Mouse (Mus musculus) layer of hippocampus, adult 9-11 months (tissue): ENCODE measurements around the gene Casz1.

Experiments used
- DNase-seq: peaks from one replicate; pipeline ENCODE4 v3.0.0; 2022

The Casz1 gene

DNA sequence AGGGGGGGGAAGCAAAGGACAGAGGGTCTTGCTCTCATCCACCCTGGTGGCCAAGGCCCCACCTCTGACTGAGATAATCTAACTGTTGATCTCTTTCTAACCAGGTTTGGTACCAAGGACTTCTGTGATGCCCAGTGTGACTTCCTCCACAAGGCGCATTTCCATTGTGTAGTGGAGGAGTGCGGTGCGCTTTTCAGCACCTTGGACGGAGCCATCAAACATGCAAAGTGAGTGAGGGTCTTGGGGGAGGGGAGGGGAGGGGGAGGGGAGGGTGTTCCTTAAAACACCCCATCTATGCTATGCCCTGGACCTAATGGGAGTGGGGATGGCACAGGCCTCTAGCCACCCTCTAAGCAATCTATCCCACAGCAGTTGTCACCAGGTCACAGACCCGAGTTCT lies 138.9 kb downstream of the Casz1 start:
- no peak for DNase-seq

DNA sequence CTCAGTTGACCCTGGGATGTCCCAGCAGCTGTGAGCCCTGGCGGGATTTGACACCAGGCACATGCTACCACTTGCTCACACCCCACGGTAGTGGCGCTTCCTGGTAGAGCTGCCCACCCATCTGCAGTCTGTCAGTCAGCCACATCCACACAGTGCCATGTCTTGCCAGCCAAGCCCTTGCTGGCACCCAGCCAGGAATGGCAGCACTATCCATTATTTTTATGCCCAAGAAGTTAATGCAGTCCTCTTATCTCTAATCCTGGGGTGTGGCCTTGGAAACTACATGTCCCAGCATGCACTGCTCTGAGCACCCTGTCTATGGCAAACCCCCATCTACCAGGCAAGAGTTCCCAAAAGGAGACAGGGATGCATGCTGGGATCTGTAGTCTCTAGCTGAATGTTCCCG lies 141.2 kb downstream of the Casz1 start:
- DNase-seq: peak; percentile 67

DNA sequence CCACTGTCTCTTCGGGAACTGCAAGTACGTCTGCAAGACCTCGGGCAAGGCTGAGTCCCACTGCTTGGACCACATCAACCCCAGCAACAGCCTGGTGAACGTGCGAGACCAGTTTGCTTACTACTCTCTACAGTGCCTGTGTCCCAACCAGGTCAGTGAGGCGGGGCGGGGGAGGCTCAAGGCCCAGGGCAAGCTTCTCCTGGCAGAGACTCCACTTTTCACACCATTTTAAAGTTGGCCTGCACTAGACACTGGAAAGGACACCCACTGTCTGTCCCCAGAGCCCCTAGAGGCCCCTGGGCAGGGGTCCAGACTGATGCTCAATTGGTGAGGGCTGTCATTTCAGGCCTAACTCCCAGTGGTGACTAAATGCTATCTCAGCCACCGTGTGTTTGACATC lies 141.8 kb downstream of the Casz1 start:
- DNase-seq: no peak

DNA sequence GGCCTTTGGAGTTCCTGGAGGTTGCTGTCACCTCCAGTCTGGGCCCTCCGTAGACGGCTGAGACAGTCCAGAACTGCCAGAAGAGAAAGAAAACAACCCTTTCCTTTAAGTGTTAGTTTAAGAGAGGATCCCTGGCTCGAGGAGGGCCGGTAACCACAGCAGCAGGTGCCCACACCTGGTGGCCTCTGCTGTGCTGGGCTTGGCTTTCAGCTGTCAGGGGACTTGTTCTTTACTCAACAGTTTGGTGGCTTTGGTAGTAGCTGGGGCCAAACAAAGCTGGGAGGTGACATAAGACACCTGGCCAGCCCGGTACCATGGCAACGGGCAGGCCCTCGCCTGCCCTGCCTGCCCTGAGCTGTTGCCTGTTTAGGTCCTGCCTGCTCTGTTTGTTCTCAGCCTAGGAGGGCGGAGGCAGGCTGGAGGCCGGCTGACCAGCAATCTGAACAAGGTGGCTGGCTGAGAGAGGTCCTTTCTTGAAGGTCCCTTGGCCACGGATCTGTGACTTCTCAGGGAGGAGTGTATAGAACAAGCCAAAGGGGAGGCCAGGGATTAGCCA lies 143.7 kb downstream of the Casz1 start:
- no peak for DNase-seq

DNA sequence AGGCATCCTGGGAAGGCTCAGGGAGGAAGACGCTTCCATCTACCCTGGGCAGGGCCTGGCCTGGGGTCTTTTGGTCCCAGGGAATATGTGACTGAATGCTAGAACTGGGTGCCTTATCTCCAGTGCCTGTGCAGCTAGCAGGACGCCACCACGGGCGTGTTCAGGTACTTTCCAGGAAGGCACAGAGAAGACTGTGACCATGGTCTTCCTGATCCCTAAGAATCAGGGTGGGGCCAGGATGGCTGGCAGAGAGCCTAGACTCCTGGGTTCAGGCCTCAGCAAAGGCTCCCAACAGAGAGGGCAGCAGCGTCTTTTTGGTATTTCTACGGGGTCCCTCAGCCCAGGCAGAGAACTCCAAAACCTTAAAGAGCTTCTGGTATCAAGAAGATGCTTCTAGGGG lies 146.3 kb downstream of the Casz1 start:
- DNase-seq: no peak

DNA sequence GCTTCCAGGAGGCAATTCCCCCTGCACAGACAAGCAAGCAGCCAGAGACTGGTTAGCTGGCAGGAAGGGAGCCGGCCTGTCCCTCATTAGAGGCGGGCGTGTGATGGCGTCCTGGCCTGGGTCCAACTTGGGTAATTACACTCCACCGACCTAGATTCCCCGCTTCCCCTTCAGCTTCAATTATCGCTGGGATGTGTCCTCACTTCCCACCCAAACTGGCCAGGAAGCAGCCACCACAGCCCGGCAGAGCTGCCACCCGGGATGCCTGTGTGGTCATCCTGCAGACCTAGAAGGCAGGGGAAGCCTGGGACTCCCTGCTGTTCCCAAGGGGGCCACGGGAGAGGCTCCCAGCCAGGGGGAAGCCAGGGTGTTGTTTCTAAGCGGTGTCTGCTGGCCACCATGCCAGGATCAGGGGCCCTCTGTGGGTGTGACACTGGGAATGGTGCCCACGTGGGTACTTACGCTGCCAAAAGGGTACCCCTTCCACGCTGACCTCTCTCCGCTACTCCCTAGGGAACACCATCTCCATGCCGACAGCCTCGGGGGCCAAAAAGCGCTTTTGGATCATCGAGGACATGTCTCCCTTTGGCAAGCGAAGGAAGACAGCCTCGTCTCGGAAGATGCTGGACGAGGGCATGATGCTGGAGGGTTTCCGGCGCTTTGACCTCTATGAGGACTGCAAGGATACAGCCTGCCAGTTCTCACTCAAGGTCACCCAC lies 146.9 kb downstream of the Casz1 start:
- DNase-seq: peak; percentile 23

DNA sequence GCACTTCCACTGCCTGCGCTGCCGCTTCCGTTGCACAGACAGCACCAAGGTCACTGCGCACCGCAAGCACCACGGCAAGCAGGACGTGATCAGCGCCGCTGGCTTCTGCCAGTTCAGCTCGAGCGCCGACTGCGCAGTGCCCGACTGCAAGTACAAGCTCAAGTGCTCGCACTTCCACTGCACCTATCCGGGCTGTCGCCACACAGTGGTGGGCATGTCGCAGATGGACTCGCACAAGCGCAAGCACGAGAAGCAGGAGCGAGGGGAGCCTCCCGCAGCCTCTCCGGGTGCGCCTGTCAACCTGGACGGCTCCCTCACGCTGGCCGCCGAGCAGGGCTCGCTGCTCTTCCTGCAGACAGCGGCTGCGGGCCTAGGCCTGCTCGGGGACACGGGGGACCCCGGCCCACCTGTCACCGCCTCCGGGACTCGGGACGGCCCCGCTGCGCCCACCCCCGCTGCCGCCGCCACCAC lies 147.6 kb downstream of the Casz1 start:
- DNase-seq: no peak

DNA sequence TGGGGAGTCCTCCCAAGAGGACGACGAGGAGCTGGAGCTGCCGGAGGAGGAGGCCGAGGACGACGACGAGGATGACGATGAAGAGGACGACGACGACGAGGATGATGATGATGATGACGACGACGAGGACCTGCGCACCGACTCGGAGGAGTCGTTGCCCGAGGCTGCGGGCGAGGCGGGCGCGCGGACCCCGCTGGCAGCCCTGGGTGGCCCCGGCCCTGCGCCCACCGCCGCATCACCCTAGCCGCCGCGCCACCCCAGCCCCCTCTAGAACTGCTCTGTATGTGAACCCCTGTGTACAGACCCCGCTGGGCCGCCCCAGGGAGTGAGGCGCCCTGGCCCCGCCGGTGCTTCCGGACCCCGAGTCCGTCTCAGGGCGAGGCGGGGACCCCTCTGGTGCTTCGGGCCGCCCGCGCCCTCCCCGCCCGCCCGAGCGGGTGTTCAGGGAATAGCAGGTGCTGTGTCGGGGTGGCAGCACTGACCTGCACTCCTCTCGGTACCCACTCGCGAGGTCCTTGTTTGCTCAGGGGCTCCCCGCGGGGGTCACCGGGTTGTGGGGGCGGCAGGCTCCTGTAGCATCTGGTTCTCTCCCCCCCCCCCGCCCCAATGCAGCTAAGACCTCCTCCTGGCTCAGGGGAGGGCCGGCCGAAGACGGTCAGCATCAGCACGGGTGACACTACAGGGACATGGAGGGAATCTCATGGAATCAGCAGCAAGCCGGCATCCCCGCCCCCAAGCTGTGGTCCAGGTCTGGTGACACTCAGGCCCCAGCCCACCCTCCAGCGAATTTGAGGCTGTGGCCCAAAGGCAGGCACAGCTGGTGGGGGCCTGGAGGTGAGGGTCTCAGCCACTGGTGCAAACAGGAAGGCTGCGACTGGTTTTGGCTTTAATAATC lies 148.3 kb downstream of the Casz1 start:
- peak; percentile 26 for DNase-seq

DNA sequence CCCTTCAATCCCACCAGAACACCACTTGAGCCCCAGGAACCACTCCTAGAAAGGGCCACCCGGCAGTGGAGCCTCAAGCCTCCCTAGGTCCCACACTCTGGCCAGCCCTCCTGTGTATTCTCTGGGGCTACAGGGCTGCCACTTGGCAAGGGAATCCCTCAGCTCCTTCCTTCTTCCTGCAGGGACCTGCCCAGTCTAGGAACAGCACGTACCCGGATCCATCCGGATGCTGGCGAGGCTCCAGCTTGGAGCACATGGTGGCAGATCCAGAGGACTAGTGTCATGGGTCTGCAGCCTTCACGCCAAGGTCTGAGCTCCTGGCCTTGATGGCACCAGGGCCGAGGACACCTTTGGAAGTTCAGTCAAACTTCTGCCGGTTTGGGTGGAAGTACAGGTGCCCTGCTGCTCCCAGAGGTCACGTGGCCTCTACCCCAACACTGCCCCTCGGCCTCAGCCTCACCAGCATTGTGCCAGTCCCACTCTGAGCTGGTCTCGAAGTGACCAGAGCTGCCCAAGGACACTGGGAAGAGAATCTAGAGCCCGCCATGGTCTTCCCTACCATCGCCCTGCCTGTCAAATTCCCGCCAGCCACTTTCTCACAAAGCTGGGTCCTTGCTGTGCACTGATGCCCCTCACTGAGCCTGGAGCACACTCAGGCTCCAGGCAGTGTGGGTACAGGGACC lies 151.0 kb downstream of the Casz1 start:
- no peak for DNase-seq

DNA sequence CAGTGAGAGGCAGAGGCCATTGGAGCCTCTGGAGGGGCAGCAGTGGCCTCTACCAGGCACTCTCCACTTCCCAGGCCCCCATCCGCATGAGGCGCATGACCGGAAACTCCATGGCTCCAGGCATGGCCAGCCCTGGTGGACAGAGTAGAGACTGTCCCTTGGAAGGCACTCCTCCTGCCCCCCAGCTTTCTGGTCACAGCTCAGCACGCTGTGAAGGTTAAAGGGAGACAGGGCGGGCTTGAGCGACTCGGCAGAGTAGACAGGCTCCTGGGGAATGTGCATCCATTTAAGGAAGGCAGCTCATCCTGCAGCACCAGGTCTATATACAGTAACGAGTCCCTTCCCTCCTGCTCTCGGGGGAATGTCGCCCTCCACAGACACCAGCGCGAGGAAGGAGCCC lies 155.8 kb downstream of the Casz1 start:
- DNase-seq: no peak

DNA sequence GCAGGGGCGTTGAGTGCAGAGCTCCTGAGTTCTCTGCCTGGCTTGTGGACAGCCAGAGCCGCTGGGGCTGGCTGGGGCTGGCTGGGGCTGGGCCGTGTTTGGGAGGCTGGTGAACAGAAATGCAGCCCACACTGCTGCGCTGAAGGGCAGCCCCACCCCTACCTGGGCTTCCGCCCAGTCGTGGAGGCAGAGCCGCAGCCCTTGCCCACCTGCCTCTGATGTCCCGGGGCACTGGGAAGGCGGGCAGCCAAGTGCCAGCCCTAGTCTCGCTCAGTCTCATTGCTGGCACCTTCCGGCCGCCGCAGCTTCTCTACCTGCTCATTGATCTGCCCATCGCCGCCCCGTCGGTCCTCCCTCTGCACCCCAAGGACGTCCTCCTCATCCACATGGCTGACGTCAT lies 156.9 kb downstream of the Casz1 start:
- no peak for DNase-seq

DNA sequence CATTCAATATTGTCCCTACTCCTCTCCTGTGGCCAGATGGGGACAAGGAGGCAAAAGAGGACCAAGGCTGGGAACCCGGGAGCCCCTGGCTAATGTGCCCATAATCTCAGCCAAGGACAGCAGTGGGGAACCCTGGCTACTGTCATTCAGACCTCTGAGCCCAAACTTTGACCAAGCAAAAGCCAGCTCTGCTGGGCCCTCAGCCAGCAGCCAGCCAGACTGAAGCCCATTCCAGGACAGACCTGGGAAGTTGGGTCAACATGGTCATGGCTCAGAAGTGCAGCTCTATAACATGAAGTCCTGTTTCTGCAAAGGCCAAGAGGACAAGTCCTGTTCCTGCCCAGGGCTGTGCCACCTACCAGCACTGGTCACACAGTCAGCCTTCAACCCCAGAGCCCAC lies 157.9 kb downstream of the Casz1 start:
- no peak for DNase-seq

DNA sequence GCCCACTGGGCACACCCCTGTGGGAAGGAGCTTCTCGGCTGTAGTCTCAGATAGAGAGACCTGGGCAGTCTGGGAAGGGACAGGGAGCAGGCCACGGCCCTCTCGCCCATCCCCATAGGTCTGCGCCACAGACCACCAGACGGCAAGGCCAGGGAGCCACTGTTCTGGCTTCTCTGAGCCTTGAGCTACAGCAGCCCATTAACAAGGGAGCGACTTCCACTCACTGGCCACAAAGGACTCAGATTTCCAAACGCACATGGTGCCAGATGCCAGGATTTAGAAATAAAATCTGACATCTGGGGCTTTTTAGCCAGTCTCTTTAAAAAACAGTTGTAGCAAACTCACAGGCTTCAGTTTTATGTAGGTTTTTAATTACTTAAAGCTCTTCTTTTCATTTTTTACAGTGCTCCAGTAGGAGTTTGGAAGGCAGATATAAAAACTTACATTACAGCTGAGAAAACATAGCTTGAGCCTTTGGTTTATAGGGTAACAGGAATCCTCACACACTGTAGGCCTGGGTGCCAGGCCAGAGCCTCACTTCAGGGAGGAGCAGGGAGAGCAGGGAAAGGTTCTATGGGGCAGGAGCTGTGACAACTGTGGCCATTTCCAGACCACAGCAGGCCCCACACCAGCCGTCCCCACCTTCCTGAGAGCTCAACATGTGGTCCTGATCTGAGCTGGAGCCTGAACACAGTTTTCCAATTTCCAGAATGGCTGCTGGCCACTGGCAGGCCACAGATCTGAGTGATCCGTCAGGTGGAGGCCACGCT lies 160.5 kb downstream of the Casz1 start:
- no peak for DNase-seq

DNA sequence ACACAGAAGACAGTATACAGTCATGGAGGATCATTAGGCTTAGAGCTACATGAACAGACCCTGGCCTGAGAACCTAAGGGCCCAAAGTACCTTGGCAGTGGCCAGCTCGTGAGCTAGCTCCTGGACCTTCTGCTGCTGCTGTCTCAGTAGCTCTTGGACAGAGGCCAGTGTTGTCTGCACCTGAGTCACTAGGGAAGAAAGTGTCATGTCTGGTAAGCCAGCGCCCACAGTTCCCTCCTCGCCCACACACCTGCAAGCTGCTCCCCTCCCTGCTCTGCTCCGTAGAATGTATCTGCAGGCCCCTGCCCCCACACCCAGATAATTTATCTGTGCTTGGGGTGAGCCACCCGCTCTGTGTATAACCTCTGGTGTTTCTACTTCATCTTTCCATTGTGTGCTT lies 161.9 kb downstream of the Casz1 start:
- peak; percentile 40 for DNase-seq

DNA sequence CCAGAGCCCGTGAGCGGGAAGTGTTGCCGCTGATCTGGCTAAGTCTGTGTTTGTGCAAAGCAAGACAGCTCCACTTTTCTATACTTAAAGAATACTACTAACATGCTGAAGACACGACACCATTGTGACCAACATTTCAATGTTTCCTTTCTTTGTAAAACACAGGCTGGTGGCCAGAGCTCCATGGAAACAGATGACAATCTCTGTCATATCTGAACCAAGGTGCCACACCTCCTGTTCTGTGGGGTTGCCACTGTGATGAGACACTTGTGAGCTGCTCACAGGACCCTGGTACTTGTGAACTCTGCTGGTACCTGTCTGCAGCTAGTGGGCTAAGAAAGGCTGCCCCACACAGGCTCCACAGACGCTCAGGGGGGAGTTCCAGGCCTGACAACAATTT lies 164.6 kb downstream of the Casz1 start:
- no peak for DNase-seq

DNA sequence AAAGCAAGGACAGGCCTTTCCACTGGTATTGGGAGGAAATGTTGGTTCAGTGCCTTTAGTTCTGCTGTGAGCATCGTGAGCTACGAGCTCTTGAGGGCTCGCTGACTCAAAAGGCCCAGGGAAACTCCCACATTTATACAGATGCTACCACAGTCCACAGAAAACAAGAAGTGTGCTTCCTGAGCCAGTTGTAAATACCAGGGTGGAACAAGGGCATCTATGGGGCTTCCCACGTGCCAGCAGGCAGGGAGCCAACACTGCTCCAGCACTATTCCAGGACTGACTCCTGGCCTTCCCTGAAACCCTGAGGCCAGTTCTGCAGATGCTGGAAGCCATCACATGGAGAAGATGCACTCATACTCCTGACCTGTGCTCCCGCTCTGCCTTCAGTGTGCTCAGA lies 165.4 kb downstream of the Casz1 start:
- no peak for DNase-seq

DNA sequence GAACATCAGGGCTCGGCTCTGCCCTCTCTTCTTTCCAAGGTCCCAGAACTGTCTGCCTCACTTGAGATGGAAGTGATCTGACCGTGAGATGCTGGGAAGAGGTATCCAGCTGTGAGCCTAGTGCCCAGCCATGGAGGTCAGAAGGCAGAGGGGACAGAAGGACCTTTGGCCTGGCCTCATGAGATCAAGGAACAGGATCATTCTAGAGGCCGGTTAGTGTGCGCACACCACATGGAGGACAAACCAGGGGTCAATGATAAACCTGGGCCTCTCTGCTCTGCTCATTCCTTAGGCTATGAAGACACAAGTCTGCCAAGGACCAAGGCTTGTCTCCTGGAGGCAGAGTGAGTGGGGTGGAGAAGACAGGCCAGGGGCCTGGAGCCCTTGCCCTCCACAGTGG lies 166.5 kb downstream of the Casz1 start:
- DNase-seq: no peak

DNA sequence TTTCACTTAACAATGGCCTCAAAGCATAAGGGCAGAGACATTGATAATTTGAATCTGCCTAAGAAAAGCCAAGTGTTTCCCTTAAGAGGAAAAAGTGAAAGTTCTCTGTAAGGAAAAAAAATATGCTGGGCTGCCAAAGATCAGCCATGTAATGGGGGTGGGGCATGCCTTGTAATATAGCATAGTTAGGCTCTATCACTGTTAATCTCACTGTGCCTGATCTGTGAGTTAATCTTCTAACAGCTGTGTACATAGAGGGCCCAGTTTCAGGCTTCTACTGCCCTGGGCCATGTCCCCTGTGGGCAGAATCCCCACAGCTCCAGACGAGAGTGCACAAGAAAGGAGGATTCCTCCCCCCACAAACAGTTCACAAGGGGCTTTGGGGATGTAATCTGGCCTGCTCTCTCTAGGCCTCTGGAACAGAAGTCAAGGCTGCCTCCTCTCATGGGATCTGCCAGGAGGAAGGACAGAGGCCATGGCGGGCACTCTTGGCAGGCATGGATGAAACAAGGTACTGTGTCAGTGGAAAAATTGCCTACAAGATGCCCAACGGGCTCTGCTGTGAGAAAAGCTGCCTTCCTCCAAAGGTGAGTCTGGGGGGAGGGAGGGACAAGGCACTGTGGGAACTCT lies 167.5 kb downstream of the Casz1 start:
- DNase-seq: no peak

DNA sequence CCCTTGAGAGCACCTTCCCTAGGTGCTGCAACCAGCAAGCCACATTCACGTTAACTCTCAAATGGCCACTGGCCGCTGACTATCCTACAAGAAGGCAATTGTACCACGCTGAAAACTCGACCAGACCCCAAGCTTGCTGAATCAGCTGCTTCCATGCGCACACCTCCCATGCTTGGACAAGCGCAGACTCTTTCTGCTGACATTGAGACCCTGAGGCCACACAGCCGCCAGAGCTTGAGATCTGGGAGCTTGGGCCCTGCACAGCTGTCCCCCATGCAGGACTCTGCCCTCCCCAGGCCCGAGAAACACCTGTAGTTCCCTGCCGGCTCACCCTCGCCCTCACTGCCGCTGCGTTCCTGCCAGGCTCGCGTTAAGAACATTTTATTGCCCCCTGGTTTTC lies 168.5 kb downstream of the Casz1 start:
- no peak for DNase-seq

DNA sequence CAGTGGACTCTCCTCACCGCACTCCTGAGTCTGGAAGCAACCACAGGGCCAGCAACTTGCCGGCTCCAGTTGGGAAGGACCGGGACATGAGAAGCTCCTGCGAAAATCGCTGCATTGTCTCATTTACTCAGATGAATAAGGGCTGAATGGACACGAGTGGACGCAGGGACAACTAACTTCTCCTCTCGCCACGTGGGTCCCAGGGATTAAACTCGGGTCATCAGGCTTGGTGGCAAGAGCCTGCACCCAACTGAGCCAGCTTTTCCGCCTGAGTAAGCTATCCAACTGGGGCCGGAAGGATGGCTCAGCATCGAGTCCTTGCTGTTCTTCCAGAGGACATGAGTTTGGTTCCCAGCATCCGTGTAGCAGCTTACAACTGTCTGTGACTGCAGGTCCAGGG lies 169.2 kb downstream of the Casz1 start:
- DNase-seq: no peak

DNA sequence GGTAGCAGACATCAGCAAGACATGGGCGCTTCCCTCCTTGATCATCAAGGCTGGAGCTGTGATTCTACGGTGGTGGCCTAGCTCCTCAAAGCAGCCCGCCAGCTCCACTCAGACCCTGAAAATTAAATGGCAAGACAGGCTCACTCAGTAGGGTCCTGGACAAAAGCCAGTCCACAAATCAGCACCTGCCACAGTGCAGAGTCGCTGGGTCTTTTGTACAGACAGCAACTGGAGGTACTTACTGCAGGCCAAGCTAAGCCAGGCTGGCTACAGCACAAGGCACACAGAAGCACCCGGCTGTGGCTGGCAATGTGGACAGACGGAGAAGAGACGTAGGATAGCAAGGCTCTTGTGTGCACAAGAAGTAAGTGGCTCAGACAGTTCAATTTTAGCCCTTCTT lies 170.6 kb downstream of the Casz1 start:
- DNase-seq: no peak

DNA sequence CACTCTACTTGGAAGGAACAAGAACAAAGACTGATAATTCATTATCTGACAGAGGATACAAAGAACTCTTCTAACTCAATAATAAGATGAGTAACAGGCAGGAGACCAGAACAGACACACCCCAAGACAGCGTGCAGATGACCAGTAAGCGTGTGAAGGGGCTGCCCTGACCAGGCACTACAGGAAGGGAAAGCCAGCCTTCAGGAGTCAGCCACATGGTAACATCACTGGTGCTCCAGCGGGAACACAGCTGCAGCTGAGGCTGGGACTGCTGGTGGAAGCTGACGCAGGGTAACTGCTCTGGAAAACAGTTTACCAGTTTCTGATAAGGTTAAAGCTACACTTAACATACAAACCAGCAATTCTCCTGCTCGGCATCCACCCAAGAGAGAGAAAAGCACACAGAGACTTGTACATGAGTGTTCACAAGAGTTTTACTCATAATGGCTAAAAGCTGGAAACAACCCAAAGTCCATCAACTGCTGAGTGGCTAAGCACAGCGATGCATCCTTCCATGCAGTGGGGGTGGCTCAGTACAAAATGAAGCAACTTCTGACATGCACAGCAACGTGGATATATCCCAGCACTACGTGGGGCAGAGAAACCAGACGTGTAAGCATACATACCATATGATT lies 174.1 kb downstream of the Casz1 start:
- DNase-seq: no peak
